Mouse (Mus musculus) spleen, postnatal 4 days (tissue): Measurements from ENCODE around the gene Tmem132d.

Experiments
- DNase-seq, 2 experiments: peaks; one replicate each; pipeline ENCODE4 v3.0.0; 2022; ENCODE audit warnings: low spot score in 2 of 2

The Tmem132d gene

DNA sequence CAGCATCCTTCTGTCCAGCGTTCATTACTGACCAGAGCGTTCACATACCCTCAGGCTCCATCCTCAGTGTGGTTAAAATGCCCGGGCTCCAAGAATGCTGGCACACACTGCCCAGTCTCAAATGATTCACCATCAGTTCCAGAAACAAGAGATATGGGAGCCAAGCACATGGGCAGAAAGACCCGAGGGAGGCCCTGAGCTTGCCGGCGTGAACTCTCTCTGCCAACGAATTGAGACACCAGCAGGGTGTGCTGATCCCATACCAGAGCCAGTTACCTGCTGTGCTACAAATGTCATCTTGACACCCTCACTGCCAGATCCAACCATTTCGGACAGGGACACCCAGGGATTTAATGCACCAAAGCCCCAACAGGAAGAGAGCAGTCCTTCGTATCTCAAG lies 25.3 kb downstream of the Tmem132d start:
- no peak for DNase-seq

GRCm38 (mm10) chr5:128405071-128405470 lies 27.8 kb downstream of the Tmem132d start:
- DNase-seq, result no peak

DNA sequence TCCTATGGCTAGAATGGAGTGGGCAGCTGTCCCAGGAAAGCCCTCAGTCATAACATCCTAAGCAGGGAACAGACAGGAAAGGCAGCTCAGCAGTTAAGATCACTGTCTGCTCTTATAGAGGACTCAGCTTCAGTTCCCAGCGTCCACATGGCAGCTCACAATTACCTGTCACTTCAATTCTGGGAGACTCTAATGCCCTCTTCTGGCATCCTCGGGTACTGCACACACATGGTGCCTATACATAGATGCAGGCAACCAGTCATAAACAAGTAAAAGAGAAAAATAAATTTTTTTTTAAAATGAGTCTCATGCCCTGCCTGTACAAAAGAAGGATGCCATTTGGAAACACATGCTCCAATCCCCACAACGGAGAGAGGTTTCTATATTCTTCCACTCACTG lies 28.7 kb downstream of the Tmem132d start:
- no peak for DNase-seq

DNA sequence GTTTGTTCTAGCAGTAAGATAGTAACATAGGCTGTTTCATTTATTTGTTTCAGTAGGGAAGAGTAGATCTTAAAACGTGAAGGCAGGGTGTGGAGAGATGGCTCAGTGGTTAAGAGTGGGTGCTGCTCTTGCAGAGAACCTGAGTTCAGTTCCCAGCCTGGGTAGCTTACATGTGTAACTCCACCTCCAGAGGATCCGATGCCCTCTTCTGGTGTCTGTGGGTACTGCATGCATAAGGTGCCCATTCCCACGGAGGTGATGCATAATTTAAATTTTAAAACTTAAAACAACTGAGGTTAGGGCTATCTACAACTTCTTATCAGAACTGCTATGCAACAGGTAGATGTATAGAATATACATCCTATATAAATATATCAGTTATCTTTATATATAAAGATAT lies 40.5 kb downstream of the Tmem132d start:
- DNase-seq, result no peak

DNA sequence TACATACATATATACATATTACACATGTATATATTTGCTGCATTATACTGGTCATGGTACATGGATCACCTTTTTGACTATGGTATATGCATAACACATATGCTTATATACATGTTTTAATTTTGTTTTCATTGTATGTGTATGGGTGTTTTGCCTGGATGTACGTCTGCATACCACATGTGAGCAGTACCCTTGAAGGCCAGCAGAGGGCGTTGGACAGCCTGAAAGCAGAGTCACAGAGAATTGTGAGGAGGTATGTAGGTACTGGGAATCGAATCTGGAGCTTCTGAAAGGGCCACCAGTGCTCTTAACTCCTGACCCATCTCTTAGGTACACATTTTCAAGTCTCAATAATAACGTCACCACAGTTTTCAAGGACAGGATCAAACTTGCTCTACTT lies 43.2 kb downstream of the Tmem132d start:
- no peak for DNase-seq

- DNase-seq, result no peak
Measured at GRCm38 (mm10) chr5:128388358-128389141, 44.3 kb downstream of the Tmem132d start.

DNA sequence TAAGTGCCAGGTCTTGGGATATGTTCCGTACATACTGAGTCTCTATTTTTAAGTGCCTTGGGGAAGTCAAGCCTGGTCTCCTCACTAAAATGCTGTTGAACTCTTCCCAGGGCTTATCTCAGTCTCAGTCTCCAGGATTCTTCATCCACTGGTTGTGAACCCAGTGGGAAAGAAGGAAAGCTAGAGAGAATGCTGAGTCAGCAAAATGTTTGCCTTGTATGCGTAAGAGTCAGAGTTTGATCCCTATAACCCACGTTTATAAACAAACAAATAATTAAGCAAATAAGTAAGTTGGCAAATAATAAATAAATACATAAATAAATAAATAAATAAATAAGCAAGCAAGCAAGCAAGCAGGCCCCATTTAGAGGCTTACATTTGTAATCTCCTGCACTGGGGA lies 63.1 kb downstream of the Tmem132d start:
- DNase-seq, result no peak

- no peak for DNase-seq
Measured at GRCm38 (mm10) chr5:128369111-128369510, 63.8 kb downstream of the Tmem132d start.

GRCm38 (mm10) chr5:128365261-128365985 lies 67.5 kb downstream of the Tmem132d start:
- no peak for DNase-seq

- DNase-seq, result no peak
Measured at GRCm38 (mm10) chr5:128360946-128361675, 71.8 kb downstream of the Tmem132d start.

GRCm38 (mm10) chr5:128348835-128349234 lies 84.0 kb downstream of the Tmem132d start:
- no peak for DNase-seq

- no peak for DNase-seq
Measured at GRCm38 (mm10) chr5:128336841-128337240, 96.0 kb downstream of the Tmem132d start.

DNA sequence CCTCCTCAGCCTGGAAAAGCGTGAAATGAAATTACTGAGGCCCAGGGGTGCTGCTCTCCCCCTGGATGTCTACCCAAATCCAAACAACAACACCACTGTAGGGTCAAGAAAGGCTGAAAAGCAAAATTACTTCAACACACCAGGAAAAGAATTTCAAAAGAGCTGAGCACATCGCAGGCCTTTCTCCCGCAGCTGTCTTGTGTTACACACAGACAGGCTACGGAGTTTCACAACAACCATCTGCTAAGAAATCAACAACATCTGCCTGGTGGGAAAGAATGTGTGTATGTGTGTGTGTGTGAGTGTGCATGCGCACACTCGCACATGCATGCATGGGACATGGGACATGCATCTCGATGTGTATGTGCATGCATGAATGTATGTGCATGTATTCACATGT lies 100.1 kb downstream of the Tmem132d start:
- no peak for DNase-seq

DNA sequence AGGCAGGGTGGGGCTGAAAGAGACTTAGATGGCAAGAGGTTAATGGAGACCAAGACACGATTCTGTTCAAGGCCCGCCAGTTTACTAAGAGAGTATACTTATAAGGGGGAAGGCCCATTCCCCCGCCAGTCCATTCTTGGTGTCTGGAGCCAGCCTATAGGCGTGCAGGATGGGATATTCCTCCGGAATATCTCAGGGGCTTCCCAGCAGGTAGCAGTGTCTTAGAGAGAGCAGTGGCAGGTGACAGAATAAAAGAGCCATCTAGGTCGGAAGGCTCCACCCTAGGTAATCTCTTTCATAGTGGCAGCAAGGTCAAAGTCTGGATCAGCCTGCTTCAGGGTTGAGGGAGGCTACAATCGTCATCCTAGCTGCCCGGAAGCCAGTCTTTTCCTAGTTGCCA lies 102.5 kb downstream of the Tmem132d start:
- DNase-seq, result no peak

- DNase-seq, result no peak
Measured at GRCm38 (mm10) chr5:128302387-128302786, 130.5 kb downstream of the Tmem132d start.

DNA sequence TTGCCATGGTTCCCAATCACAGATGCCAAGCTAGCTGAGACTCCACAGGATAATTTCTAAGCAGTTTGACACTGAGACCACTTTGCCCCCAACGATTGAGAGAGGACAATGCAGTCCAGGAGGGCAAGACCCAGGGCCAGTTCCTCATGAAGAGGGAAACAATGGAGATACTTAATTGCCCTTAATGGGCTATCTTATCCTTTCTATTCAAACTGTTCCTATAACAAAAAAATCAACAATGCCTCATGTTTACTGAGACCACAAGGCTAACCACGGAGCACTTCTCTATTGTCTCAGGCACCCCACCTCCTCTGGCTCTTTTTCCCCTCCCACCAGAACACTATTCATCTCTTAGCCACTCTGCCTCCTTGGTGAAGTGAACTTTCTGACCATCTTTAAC lies 141.7 kb downstream of the Tmem132d start:
- no peak for DNase-seq

GRCm38 (mm10) chr5:128273255-128273654 lies 159.6 kb downstream of the Tmem132d start:
- DNase-seq, result no peak

DNA sequence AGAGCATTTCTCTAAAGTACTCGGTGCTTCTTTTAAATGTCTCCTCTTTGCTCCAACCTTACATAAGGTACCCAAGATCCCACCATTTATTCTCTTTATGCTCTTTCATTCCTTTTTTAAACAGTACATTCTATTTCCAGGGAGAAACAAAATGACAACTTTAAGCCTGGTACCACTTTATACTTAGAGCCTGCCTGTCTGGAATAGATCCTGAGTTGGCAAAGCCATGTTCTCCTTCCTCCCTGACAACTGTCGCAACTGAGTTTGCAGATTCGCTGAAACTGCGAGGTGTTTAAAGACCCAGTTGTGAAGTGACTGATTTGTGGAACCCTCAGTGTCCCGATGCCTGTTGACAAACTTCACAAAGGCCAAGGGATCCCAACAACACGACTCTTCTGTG lies 165.5 kb downstream of the Tmem132d start:
- DNase-seq, result no peak

DNA sequence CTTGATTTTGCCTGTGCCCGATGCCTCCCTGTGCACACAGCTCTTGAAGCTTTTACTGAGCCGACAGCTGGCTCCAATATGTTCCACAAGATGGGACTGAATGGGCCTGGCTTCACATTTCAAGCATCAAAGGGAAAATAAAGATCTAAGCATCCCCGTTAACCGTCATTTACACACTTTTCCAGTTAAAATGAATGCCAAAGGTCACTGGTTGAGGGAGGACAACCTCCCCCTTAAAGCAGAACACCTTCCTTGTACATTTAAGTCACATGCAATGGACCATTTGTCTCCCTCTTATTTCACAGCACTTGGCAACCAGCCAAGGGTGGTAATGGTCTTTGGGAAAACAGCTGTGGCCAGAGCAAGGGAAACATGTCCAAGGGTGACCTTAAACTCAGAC lies 188.7 kb downstream of the Tmem132d start:
- DNase-seq, result no peak

DNA sequence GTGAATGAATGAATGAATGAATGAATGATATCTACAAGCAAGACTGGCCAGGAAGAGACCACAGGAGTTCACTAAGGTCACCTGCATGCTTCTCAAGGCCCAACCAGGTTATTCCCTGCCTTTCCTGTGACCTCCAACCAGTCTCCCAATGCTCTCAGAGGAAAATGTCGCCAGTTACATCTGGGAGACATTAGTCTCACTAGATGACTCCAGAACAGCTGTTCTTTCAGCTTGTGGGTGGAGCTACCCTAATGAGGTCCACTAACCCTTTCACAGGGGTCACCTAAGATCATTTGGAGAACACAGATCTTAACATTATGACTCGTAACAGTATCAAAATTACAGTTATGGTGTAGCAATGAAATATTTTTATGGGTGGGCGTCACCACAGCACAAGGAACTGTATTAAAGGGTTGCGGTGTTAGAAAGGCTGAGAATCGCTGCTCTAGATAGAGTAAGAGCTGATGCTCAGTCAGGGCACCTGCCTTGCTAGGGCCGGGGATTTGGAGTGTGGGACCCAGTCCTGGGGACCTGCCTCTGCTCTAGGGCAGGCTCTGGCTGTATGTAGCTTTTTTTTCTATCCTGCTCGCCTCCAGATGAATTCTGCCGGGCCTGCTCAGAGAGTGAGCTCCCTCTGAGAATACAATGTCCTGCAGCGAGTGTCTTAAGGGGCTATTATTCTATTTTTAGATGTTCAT lies 196.1 kb downstream of the Tmem132d start:
- DNase-seq, result no peak

GRCm38 (mm10) chr5:128235611-128236010 lies 197.3 kb downstream of the Tmem132d start:
- no peak for DNase-seq

GRCm38 (mm10) chr5:128233101-128233500 lies 199.8 kb downstream of the Tmem132d start:
- no peak for DNase-seq
